Mouse (Mus musculus): ENCODE data around the gene Trem3. TPM values are rescaled to one million over a fixed set of nuclear protein-coding genes. Genes with fewer than 3 reads are reported as not detected.

The Trem3 gene
- 0.62 TPM in 1 of 2 replicates, not detected in the other for polyA plus RNA-seq (2021; fragmentation: Nextera tagmentation)
- long read RNA-seq, experiment 1: 0 reads
- long read RNA-seq, experiment 2, partial matches to known transcripts: 1 of 1 reads
- long read RNA-seq, experiment 2, other reads (novel, unspliced or antisense): 0 of 1 reads

DNA sequence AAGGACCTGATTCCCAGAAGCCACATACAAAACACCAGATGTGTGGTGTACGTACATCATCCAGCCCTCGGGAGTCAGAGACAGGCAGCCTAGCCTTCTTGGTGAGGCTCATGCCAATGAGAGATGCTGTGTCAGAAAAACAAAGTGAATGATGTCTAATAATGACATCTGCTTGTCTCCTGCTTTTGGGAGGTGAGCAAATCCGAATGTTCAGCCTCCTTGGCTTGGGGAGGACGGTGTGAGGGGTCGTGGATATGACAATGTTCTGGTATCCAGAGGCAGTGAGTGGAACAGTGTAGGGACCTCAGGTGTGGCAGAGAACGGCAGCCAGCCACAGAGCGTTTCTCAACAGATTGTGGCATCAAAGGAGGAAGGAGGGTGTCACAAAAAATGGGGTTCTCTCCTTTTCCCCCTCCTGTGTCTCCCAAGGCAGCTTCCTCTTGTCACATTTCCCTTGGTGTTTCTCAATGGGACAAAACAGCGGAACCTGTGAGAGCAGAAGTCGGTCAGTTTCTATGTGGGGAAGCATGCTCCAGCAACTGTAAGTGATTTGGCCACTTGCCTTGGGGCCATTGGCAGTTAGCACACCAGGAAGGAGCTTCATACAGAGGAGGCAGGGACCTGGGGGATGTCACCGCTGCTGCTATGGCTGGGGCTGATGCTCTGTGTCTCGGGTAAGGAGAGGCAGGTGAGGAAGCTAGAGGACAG is at the start of gene Trem3:
Gene Trem3 (plus strand): TSS at position 557 of the 708 bp plus-strand sequence.

DNA sequence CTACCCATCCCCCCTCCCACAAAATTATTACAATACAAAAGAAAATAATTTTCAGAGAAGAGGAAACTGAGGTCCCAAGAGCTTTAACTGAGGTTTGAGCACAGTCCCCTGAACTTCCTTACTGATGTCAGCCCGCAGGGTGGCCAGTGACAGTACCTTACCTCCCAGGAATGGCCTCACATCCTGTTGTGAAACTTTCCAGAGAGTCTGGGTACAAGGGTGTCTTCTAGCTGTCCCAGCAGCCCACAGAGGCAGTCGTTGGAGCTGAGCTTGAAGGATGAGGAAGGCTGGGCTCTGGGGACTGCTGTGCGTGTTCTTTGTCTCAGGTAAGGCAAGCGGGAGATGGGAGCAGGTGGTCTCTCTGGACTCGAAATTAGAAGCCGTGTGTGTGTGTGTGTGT is 15.1 kb upstream of the Trem3 start, which contains the start of gene Trem1:
Gene Trem1 (plus strand): TSS at position 251 of the 400 bp plus-strand sequence.

DNA sequence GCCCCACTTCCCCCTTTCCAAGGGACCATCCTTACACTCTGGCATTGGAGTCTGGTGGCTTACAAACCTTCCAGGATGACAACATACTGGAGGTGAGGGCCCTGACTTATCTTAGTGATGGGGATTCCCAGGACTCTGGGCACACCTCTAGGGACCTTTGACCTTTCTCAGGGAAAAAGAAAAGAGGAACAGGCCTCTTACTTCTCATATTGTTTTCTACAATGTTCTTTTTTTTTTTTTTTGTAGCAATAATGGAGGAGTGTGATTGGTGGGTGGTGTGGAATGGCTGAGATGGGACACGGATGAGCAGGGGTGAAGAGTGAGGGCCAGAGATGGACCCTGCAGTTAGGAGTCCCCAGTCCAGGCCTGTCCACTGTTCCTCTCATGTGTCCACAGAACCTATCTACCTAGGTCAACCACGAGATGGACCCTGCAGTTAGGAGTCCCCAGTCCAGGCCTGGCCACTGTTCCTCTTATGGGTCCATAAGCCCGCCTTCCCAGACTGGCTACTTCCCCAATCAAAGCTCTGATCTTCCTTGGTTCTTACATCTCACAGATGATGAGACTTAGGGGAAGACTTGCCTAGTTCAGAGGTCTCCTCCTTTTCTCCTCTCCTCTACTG is 16.3 kb downstream of the Trem3 start, which contains the start of gene Treml4:
Gene Treml4 (plus strand): TSS at position 555 of the 622 bp plus-strand sequence.

GRCm38 (mm10) chr17:48299203-48299602 is 51.6 kb downstream of the Trem3 start, which contains the start of gene Treml2:
Gene Treml2, plus strand, starts transcription at chr17:48299498.

Other genes with a start within 250 kb of the Trem3 start
- gene 1700122O11Rik, start 209.5 kb upstream of the Trem3 start, polyA plus RNA-seq (2021; fragmentation: Nextera tagmentation): not detected in 2 replicates
- not detected in 2 replicates for gene 1700067P10Rik, start 158.5 kb upstream of the Trem3 start, polyA plus RNA-seq (2021; fragmentation: Nextera tagmentation)
- not detected in 2 replicates for gene 9830107B12Rik, start 101.5 kb upstream of the Trem3 start, polyA plus RNA-seq (2021; fragmentation: Nextera tagmentation)
- gene A530064D06Rik, start 80.5 kb upstream of the Trem3 start, polyA plus RNA-seq (2021; fragmentation: Nextera tagmentation): not detected in 2 replicates
- not detected in 2 replicates for gene Trem1, start 15.0 kb upstream of the Trem3 start, polyA plus RNA-seq (2021; fragmentation: Nextera tagmentation)
- not detected in 2 replicates for gene Treml4, start 16.5 kb downstream of the Trem3 start, polyA plus RNA-seq (2021; fragmentation: Nextera tagmentation)
- gene Treml2, start 51.7 kb downstream of the Trem3 start, polyA plus RNA-seq (2021; fragmentation: Nextera tagmentation): 0.06 and 0.11 TPM in 2 replicates
- 0.08 TPM in 1 of 2 replicates, not detected in the other for gene B430306N03Rik, start 68.4 kb downstream of the Trem3 start, polyA plus RNA-seq (2021; fragmentation: Nextera tagmentation)
- gene Trem2, start 98.6 kb downstream of the Trem3 start, polyA plus RNA-seq (2021; fragmentation: Nextera tagmentation): 42.6 and 42.7 TPM in 2 replicates
- 0.11 TPM in 1 of 2 replicates, not detected in the other for gene Treml1, start 112.1 kb downstream of the Trem3 start, polyA plus RNA-seq (2021; fragmentation: Nextera tagmentation)
- 1.3 and 1.8 TPM in 2 replicates for gene Nfya, start 162.1 kb downstream of the Trem3 start, polyA plus RNA-seq (2021; fragmentation: Nextera tagmentation)
- 29.2 and 31.2 TPM in 2 replicates for gene Oard1, start 162.2 kb downstream of the Trem3 start, polyA plus RNA-seq (2021; fragmentation: Nextera tagmentation)
- gene Apobec2, start 185.2 kb downstream of the Trem3 start, polyA plus RNA-seq (2021; fragmentation: Nextera tagmentation): 0.26 and 0.38 TPM in 2 replicates
- gene Tspo2, start 203.7 kb downstream of the Trem3 start, polyA plus RNA-seq (2021; fragmentation: Nextera tagmentation): not detected in 2 replicates
- 0.26 and 0.46 TPM in 2 replicates for gene Unc5cl, start 207.1 kb downstream of the Trem3 start, polyA plus RNA-seq (2021; fragmentation: Nextera tagmentation)

Measured in layer of hippocampus, adult 6 months (tissue).